Mouse (Mus musculus) cerebellum, adult 2 months (tissue): ENCODE results near the gene Rdh1. TPM values are rescaled to one million over a fixed set of nuclear protein-coding genes. Genes with fewer than 3 reads are reported as not detected.
"Not testable (repeated sequence)": the region's sequence is repeated elsewhere in the genome, so short reads cannot be mapped to it uniquely, and the experiment has no call there.

Source experiments
- DNase-seq, 2 experiments: peaks; one replicate each; pipeline ENCODE4 v3.0.0; 2021
- H3K27ac ChIP-seq: fragments of 200-500 bp; 2 replicates; pipeline ENCODE4 v1.5.1; 2012; ENCODE audit warnings: low read length, control low read depth, inconsistent platforms; ENCODE audit not compliant: insufficient read depth
- H3K27me3 ChIP-seq: fragments of 200-500 bp; 2 replicates; pipeline ENCODE4 v1.6.1; 2012; ENCODE audit warnings: inconsistent platforms, mild to moderate bottlenecking, low read length, moderate library complexity; ENCODE audit not compliant: control insufficient read depth, insufficient read depth
- H3K4me1 ChIP-seq: fragments of 200-500 bp; 2 replicates; pipeline ENCODE4 v1.6.1; 2011; ENCODE audit warnings: low read length; ENCODE audit not compliant: control insufficient read depth, insufficient read depth
- H3K4me3 ChIP-seq: fragments of 200-500 bp; replicated peaks from 2 replicates; pipeline ENCODE3; 2011; ENCODE audit warnings: mild to moderate bottlenecking, low read depth, low read length, control low read depth; ENCODE audit not compliant: insufficient read depth
- CTCF ChIP-seq: fragments of 200-500 bp; IDR thresholded peaks from 2 replicates; pipeline ENCODE4 v1.5.1; 2011; ENCODE audit warnings: low read depth, mild to moderate bottlenecking, control low read depth, low read length, moderate library complexity, borderline replicate concordance; ENCODE audit not compliant: insufficient read depth
- POLR2A ChIP-seq: fragments of 200-500 bp; IDR thresholded peaks from 2 replicates; pipeline ENCODE4 v1.6.1; 2011; ENCODE audit warnings: low read length, control low read depth, borderline replicate concordance; ENCODE audit not compliant: insufficient read depth
- WGBS: fragments of 180-500 bp; shearing (Covaris S2); methylation state at CpG from one replicate; pipeline ENCODE4 v1.1.7; 2018; 5-methylcytosine and 5-hydroxymethylcytosine counted together
- polyA plus RNA-seq: library from polyadenylated mRNA; depleted of rRNA; stranded (reverse); fragments of >200 nt; gene quantifications from 2 replicates; pipeline ENCODE4 v1.2.3, GENCODE M21; 2012

The Rdh1 gene
- polyA plus RNA-seq, 1 experiment = 0.15 TPM

DNA sequence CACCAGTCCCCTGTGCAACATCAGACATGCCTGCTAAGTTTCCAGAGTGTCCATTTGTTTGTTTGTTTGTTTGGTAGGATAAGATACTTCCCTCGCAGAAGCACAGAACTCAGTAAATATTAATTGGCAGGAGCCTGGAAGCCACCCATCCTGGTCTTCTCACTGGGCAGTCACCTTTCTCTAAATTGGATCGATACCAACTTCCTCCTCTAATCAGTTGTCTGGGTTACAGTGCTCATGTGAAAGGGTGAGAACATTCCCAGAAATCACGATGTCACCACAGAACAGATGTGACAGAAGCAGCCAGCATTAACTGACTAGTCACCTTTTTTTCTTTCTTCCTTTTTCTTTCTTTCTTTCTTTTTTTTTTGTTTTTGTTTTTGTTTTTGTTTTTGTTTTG lies 4.3 kb upstream of the Rdh1 start:
- no peak for TF ChIP-seq POLR2A
- TF ChIP-seq CTCF = no peak
- H3K27me3 ChIP-seq = no peaks in the 10 kb centered on the region
- no peak overlapping the region for H3K4me3 ChIP-seq
- no peak overlapping the region for H3K27ac ChIP-seq
- WGBS = 45% methylated on average over 3 of the region's 3 CpGs
- no peak for DNase-seq
- H3K4me1 ChIP-seq = no peaks in the 10 kb centered on the region

DNA sequence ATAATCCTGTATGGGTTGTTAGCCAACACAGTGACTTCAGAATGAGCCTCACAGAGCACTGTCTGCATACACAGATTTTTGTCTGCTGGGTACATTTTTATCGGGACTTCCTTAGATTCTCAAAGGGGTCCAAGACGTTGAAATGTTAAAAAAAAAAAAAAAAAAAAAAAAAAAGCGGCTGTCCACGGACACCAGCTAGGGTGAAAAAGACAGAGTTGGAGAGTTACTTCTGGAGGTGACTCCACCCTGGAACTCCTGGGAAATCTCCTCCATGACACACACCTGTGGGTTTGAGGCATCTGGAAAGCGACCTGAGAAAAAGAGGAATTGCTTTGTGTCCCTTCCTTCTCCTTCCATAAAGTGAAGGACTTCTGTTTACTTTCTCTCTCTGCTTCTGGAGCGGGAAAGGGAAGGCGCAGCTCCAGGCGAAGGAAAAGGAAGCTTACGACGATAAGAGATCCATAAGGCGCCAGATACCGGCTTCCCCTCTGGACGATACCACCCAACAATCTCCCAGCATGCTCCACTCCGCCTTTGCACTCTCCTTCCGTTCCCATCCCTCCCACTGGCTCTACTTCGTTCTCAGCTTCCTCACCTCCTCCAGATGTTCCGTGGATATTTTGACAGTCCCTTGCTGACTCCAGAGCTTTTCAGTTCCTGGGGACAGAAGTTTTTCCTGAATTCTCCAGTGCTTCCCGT lies 3.6 kb upstream of the Rdh1 start:
- TF ChIP-seq POLR2A (no peak), CTCF (no peak)
- no peaks in the 10 kb centered on the region for H3K4me1 ChIP-seq
- WGBS = 61% methylated on average over 18 of the region's 18 CpGs
- DNase-seq = no peak
- H3K27me3 ChIP-seq = no peaks in the 10 kb centered on the region
- no peak overlapping the region for H3K4me3 ChIP-seq
- H3K27ac ChIP-seq = no peak overlapping the region

GRCm38 (mm10) chr10:127762926-127763325 lies 3.4 kb downstream of the Rdh1 start:
- 94% methylated on average over 10 of the region's 10 CpGs for WGBS
- not testable (repeated sequence) for DNase-seq, H3K4me3 ChIP-seq, H3K27me3 ChIP-seq, H3K27ac ChIP-seq, H3K4me1 ChIP-seq

- peaks cover 9% of the 10 kb centered on the region for H3K4me1 ChIP-seq
- DNase-seq = peak in 1 of 2 experiments; percentile 59
- no peak for TF ChIP-seq CTCF
- TF ChIP-seq POLR2A = no peak
- no peak overlapping the region for H3K4me3 ChIP-seq
- WGBS = 15% methylated on average over 12 of the region's 12 CpGs
- H3K27ac ChIP-seq = no peak overlapping the region
- no peaks in the 10 kb centered on the region for H3K27me3 ChIP-seq
These were observed 4.6 kb downstream of the Rdh1 start for GRCm38 (mm10) chr10:127763914-127764680.

GRCm38 (mm10) chr10:127766564-127766963 lies 7.0 kb downstream of the Rdh1 start:
- 90% methylated on average over 1 of the region's 1 CpGs for WGBS
- no peak overlapping the region for H3K27ac ChIP-seq
- H3K27me3 ChIP-seq = no peaks in the 10 kb centered on the region
- peaks cover 9% of the 10 kb centered on the region for H3K4me1 ChIP-seq
- DNase-seq = no peak
- TF ChIP-seq CTCF (no peak), POLR2A (no peak)
- no peak overlapping the region for H3K4me3 ChIP-seq

DNA sequence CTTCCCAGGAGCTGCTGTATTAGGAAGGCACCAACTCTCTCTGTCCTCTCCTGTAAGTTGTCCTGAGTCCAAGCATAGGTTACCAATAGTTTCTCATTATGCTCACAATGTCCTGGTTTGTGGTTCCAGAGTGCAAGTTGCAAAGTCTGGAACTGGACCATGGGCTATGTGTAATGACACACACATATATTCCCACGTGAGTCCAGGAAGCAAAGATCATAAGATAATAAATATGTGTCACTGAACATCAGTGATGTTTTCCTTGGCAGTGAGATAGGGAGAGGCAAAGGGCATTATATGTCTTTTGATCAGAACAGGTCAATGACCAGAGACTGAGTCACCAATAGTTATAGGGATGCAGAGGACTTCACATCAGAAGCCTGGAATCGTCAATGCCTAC lies 16.5 kb downstream of the Rdh1 start, which contains the start of gene Rdh9:
Rdh9 (plus strand) TSS at position 376 of the 400 bp plus-strand sequence.
- WGBS = 92% methylated on average over 2 of the region's 2 CpGs
- DNase-seq = no peak

DNA sequence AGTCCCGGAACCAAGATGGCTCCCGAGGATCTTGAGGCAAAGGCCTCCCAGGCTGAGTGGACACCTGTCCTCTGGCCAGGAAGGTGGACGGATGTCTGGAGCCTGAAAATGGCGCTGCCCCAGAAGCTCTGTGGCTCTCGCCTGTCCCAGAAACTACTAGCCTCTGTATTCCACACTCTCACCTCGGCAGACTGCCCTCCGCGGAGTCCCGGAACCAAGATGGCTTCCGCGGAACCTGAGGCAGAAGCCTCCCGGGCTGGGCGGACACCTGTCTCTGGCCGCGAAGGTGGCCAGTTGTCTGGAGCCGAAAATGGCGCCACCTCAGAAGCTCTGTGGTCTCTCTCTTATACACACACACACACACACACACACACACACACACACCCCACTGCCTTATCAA lies 22.8 kb downstream of the Rdh1 start:
- not testable (repeated sequence) for H3K27me3 ChIP-seq, H3K4me1 ChIP-seq, H3K4me3 ChIP-seq, H3K27ac ChIP-seq, DNase-seq
- 94% methylated on average over 17 of the region's 17 CpGs for WGBS

More for the DNA sequence above, 16.5 kb downstream of the Rdh1 start, which contains the start of gene Rdh9:
- Histone ChIP-seq H3K4me3 (no peak within 1 kb of the TSS), H3K27me3 (no peaks in the 10 kb centered on the region), H3K4me1 (no peaks in the 10 kb centered on the region), H3K27ac (no peak within 1 kb of the TSS)
- TF ChIP-seq CTCF (no peak), POLR2A (no peak)

DNA sequence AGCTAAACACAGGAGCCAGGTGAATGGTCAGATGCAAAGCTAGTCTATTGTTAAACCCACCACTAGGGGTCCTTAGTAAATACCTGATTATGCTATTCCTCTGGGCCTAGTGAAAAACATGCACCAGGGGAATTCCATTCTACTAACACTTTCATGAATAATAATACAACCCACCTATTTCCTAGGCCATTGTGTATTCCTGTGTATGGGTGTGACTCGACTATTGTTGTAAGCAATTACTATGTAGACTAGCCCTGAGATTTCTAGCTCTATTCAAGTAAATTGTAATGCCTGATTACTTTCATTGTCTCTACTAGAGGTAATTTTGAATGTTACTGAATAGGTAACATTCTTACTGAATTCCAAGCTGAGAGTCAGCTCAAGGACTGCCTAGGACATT lies 25.9 kb downstream of the Rdh1 start:
- DNase-seq, H3K4me3 ChIP-seq, H3K27ac ChIP-seq, H3K4me1 ChIP-seq, H3K27me3 ChIP-seq: not testable (repeated sequence)
- 90% methylated on average over 1 of the region's 1 CpGs for WGBS
